Mouse (Mus musculus): Measurements from ENCODE around the gene Hnrnpll.
"Not testable (repeated sequence)": the region's sequence is repeated elsewhere in the genome, so short reads cannot be mapped to it uniquely, and the experiment has no call there.

Hnrnpll gene

GRCm38 (mm10) chr17:80058501-80058900 lies 3.6 kb downstream of the Hnrnpll start:
- DNase-seq, result no peak

- DNase-seq, result peak; percentile 13 to 68
Observed at GRCm38 (mm10) chr17:80053931-80054734, 8.0 kb downstream of the Hnrnpll start.

GRCm38 (mm10) chr17:80051682-80052081 lies 10.5 kb downstream of the Hnrnpll start:
- no peak for DNase-seq

GRCm38 (mm10) chr17:80049300-80049699 lies 12.8 kb downstream of the Hnrnpll start:
- not testable (repeated sequence) for DNase-seq

GRCm38 (mm10) chr17:80048230-80048629 lies 13.9 kb downstream of the Hnrnpll start:
- DNase-seq, result peak; percentile 82 to 83

GRCm38 (mm10) chr17:80041739-80042138 lies 20.4 kb downstream of the Hnrnpll start:
- no peak for DNase-seq

GRCm38 (mm10) chr17:80028675-80029074 lies 33.5 kb downstream of the Hnrnpll start:
- DNase-seq, result no peak

- DNase-seq, result no peak
Observed at GRCm38 (mm10) chr17:80026189-80026936, 35.8 kb downstream of the Hnrnpll start.

- peak in 1 of 2 experiments; percentile 20 for DNase-seq
Observed at GRCm38 (mm10) chr17:80022090-80022489, 40.0 kb downstream of the Hnrnpll start.

- DNase-seq, result no peak
Observed at GRCm38 (mm10) chr17:80020495-80020894, 41.6 kb downstream of the Hnrnpll start.

GRCm38 (mm10) chr17:80018976-80019541 lies 43.1 kb downstream of the Hnrnpll start:
- peak in 1 of 2 experiments; percentile 28 for DNase-seq

- no peak for DNase-seq
Observed at GRCm38 (mm10) chr17:80018239-80018975, 43.7 kb downstream of the Hnrnpll start.

GRCm38 (mm10) chr17:80017389-80017788 lies 44.7 kb downstream of the Hnrnpll start:
- DNase-seq, result peak; percentile 70 to 79

- DNase-seq, result not testable (repeated sequence)
Observed at GRCm38 (mm10) chr17:80016400-80016799, 45.7 kb downstream of the Hnrnpll start.

- DNase-seq, result no peak
Observed at GRCm38 (mm10) chr17:80014361-80014809, 47.7 kb downstream of the Hnrnpll start.

- DNase-seq, result no peak
Observed at GRCm38 (mm10) chr17:80009926-80010325, 52.2 kb downstream of the Hnrnpll start.

- peak; percentile 60 to 62 for DNase-seq
Observed at GRCm38 (mm10) chr17:80008847-80009246, 53.3 kb downstream of the Hnrnpll start.

- DNase-seq, result peak; percentile 88 to 95
Observed at GRCm38 (mm10) chr17:80004345-80005239, 57.5 kb downstream of the Hnrnpll start.

- not testable (repeated sequence) for DNase-seq
Observed at GRCm38 (mm10) chr17:80003851-80004250, 58.3 kb downstream of the Hnrnpll start.

- peak; percentile 43 to 48 for DNase-seq
Observed at GRCm38 (mm10) chr17:80002385-80002852, 59.7 kb downstream of the Hnrnpll start.

GRCm38 (mm10) chr17:79999631-80000030 lies 62.5 kb downstream of the Hnrnpll start:
- no peak for DNase-seq

All from cerebellum, postnatal 14 days (tissue).